Mouse (Mus musculus) cerebellum, adult 18-20 months (tissue): Measurements from ENCODE around the gene Foxn3.
A peak's percentile ranks its signal among the peaks of the same experiment; 100 is the strongest.

Experiments
- DNase-seq, 2 experiments: peaks; one replicate each; pipeline ENCODE4 v3.0.0; 2021

Gene Foxn3

GRCm38 (mm10) chr12:99462846-99463245 lies 100.5 kb downstream of the Foxn3 start:
- no peak for DNase-seq

GRCm38 (mm10) chr12:99462302-99462701 lies 101.1 kb downstream of the Foxn3 start:
- no peak for DNase-seq

GRCm38 (mm10) chr12:99457521-99458205 lies 105.7 kb downstream of the Foxn3 start:
- DNase-seq: peak in 1 of 2 experiments; percentile 21

GRCm38 (mm10) chr12:99455580-99455979 lies 107.8 kb downstream of the Foxn3 start:
- no peak for DNase-seq

GRCm38 (mm10) chr12:99454394-99454793 lies 109.0 kb downstream of the Foxn3 start:
- DNase-seq: no peak

- no peak for DNase-seq
Measured at GRCm38 (mm10) chr12:99453797-99454196, 109.6 kb downstream of the Foxn3 start.

- DNase-seq: no peak
Measured at GRCm38 (mm10) chr12:99450076-99450475, 113.3 kb downstream of the Foxn3 start.

- no peak for DNase-seq
Measured at GRCm38 (mm10) chr12:99447791-99448190, 115.6 kb downstream of the Foxn3 start.

- no peak for DNase-seq
Measured at GRCm38 (mm10) chr12:99445018-99445674, 118.2 kb downstream of the Foxn3 start.

GRCm38 (mm10) chr12:99442819-99443218 lies 120.6 kb downstream of the Foxn3 start:
- DNase-seq: no peak

GRCm38 (mm10) chr12:99440953-99441352 lies 122.4 kb downstream of the Foxn3 start:
- DNase-seq: peak; percentile 21 to 30

GRCm38 (mm10) chr12:99440022-99440421 lies 123.4 kb downstream of the Foxn3 start:
- DNase-seq: no peak

GRCm38 (mm10) chr12:99435189-99435588 lies 128.2 kb downstream of the Foxn3 start:
- DNase-seq: no peak

GRCm38 (mm10) chr12:99433402-99433801 lies 130.0 kb downstream of the Foxn3 start:
- DNase-seq: no peak

GRCm38 (mm10) chr12:99431541-99431940 lies 131.8 kb downstream of the Foxn3 start:
- no peak for DNase-seq

- no peak for DNase-seq
Measured at GRCm38 (mm10) chr12:99430992-99431391, 132.4 kb downstream of the Foxn3 start.

GRCm38 (mm10) chr12:99429101-99429500 lies 134.3 kb downstream of the Foxn3 start:
- DNase-seq: peak; percentile 42 to 50

- DNase-seq: no peak
Measured at GRCm38 (mm10) chr12:99426207-99426916, 137.0 kb downstream of the Foxn3 start.

- no peak for DNase-seq
Measured at GRCm38 (mm10) chr12:99419396-99419760, 144.0 kb downstream of the Foxn3 start.

GRCm38 (mm10) chr12:99418476-99419395 lies 144.6 kb downstream of the Foxn3 start:
- DNase-seq: no peak

- DNase-seq: no peak
Measured at GRCm38 (mm10) chr12:99417885-99418284, 145.5 kb downstream of the Foxn3 start.

GRCm38 (mm10) chr12:99415538-99415937 lies 147.8 kb downstream of the Foxn3 start:
- DNase-seq: no peak

GRCm38 (mm10) chr12:99412496-99412895 lies 150.9 kb downstream of the Foxn3 start:
- DNase-seq: no peak
